Mouse (Mus musculus) CH12.LX (cell line): ENCODE measurements around the gene Tank. TPM values are rescaled to one million over a fixed set of nuclear protein-coding genes. Genes with fewer than 3 reads are reported as not detected.

ENCODE experiments used
- DNase-seq: peaks from one replicate; pipeline ENCODE4 v3.0.0-alpha.2; 2013; ENCODE audit errors: extremely low read depth
- H3K27ac ChIP-seq: 2 replicates; pipeline ENCODE4 v1.5.1; 2012; ENCODE audit warnings: low read depth, mild to moderate bottlenecking, control low read depth, moderate library complexity; ENCODE audit not compliant: insufficient read depth
- H3K27me3 ChIP-seq: replicated peaks from 2 replicates; pipeline ENCODE3; 2012; ENCODE audit warnings: inconsistent platforms
- H3K36me3 ChIP-seq, 2 experiments: replicated peaks in 1 of 2; 2 replicates each; pipeline versions ENCODE3 to v1.6.1; 2012; ENCODE audit warnings: inconsistent platforms in 1 of 2, low read length in 1 of 2, mild to moderate bottlenecking in 1 of 2, mixed read lengths in 1 of 2, moderate library complexity in 1 of 2; ENCODE audit not compliant: control insufficient read depth in 1 of 2, insufficient read depth in 1 of 2
- H3K4me1 ChIP-seq, 2 experiments: 2 replicates each; pipeline ENCODE4 v1.6.1; 2012; ENCODE audit warnings: inconsistent platforms in 1 of 2, moderate library complexity in 1 of 2; ENCODE audit not compliant: insufficient read depth in 2 of 2, control insufficient read depth in 1 of 2
- H3K4me2 ChIP-seq: 2 replicates; pipeline ENCODE4 v1.6.1; 2012; ENCODE audit warnings: low read depth, mild to moderate bottlenecking, control low read depth; ENCODE audit not compliant: poor library complexity, insufficient read depth, severe bottlenecking
- H3K4me3 ChIP-seq, 3 experiments: fragments of 150-350 bp in 1 of 3; sonication (generic) in 1 of 3; replicated peaks in 1 of 3; 2 replicates each; pipeline versions ENCODE3 to v1.5.1; 2011 to 2012; ENCODE audit warnings: low read depth in 2 of 3, low read length in 2 of 3, mild to moderate bottlenecking in 2 of 3, moderate library complexity in 2 of 3, control low read depth in 1 of 3, improper control_type of control experiment in 1 of 3, inconsistent platforms in 1 of 3, mixed read lengths in 1 of 3; ENCODE audit not compliant: poor library complexity in 1 of 3
- H3K79me2 ChIP-seq: replicated peaks from 2 replicates; pipeline ENCODE4 v1.6.1; 2012; ENCODE audit warnings: mild to moderate bottlenecking, moderate library complexity; ENCODE audit not compliant: control insufficient read depth, poor library complexity, insufficient read depth, severe bottlenecking; ENCODE audit errors: extremely low read depth
- H3K9ac ChIP-seq: 2 replicates; pipeline ENCODE4 v1.6.1; 2012; ENCODE audit warnings: low read depth, mild to moderate bottlenecking, control low read depth, moderate library complexity; ENCODE audit not compliant: insufficient read depth
- H3K9me3 ChIP-seq: replicated peaks from 2 replicates; pipeline ENCODE3; 2012; ENCODE audit warnings: low read length, inconsistent platforms, mixed read lengths
- BHLHE40 ChIP-seq: IDR thresholded peaks from 2 replicates; pipeline ENCODE4 v1.6.1; 2011; ENCODE audit warnings: mild to moderate bottlenecking, low read depth, low read length, improper control_type of control experiment
- CHD1 ChIP-seq: IDR thresholded peaks from 2 replicates; pipeline ENCODE4 v1.6.1; 2012; ENCODE audit warnings: low read depth, low read length, improper control_type of control experiment, inconsistent platforms
- CTCF ChIP-seq, 2 experiments: IDR thresholded peaks in 1 of 2; conservative IDR thresholded peaks in 1 of 2; 2 replicates each; pipeline ENCODE4 v1.5.1; 2011 to 2012; ENCODE audit warnings: low read depth in 2 of 2, low read length in 2 of 2, improper control_type of control experiment in 1 of 2, inconsistent platforms in 1 of 2, mild to moderate bottlenecking in 1 of 2, moderate library complexity in 1 of 2
- E2F4 ChIP-seq: IDR thresholded peaks from 2 replicates; pipeline ENCODE4 v1.6.1; 2011; ENCODE audit warnings: low read depth, low read length, improper control_type of control experiment; ENCODE audit not compliant: insufficient replicate concordance
- ELF1 ChIP-seq: IDR thresholded peaks from 2 replicates; pipeline ENCODE4 v1.6.1; 2014; ENCODE audit warnings: low read depth, mild to moderate bottlenecking, inconsistent platforms, low read length, improper control_type of control experiment
- ETS1 ChIP-seq: conservative IDR thresholded peaks from 2 replicates; pipeline ENCODE4 v1.6.1; 2012; ENCODE audit warnings: low read depth, mild to moderate bottlenecking, inconsistent platforms, low read length, improper control_type of control experiment, moderate library complexity
- GABPA ChIP-seq: IDR thresholded peaks from 2 replicates; pipeline ENCODE4 v1.6.1; 2012; ENCODE audit warnings: low read depth, low read length, improper control_type of control experiment, inconsistent platforms; ENCODE audit not compliant: insufficient replicate concordance
- IRF4 ChIP-seq: IDR thresholded peaks from 2 replicates; pipeline ENCODE4 v1.6.1; 2014; ENCODE audit warnings: low read depth, mild to moderate bottlenecking, inconsistent platforms, low read length, improper control_type of control experiment
- JUN ChIP-seq: IDR thresholded peaks from 2 replicates; pipeline ENCODE4 v1.6.1; 2011; ENCODE audit warnings: low read depth, mild to moderate bottlenecking, low read length, improper control_type of control experiment, moderate library complexity; ENCODE audit not compliant: insufficient read depth
- KAT2A ChIP-seq: IDR thresholded peaks from 2 replicates; pipeline ENCODE4 v1.6.1; 2012; ENCODE audit warnings: low read length, improper control_type of control experiment, inconsistent platforms; ENCODE audit not compliant: insufficient replicate concordance
- MAFK ChIP-seq: IDR thresholded peaks from 2 replicates; pipeline ENCODE4 v1.6.1; 2011; ENCODE audit warnings: low read length, improper control_type of control experiment; ENCODE audit not compliant: insufficient replicate concordance
- MAZ ChIP-seq: IDR thresholded peaks from 2 replicates; pipeline ENCODE4 v1.6.1; 2012; ENCODE audit warnings: low read depth, mild to moderate bottlenecking, inconsistent platforms, low read length, improper control_type of control experiment, moderate library complexity
- MYC ChIP-seq: IDR thresholded peaks from 2 replicates; pipeline ENCODE4 v1.6.1; 2011; ENCODE audit warnings: low read depth, mild to moderate bottlenecking, improper control_type of control experiment, low read length
- PAX5 ChIP-seq: IDR thresholded peaks from 2 replicates; pipeline ENCODE4 v1.6.1; 2012; ENCODE audit warnings: low read length, inconsistent platforms, mixed read lengths
- RAD21 ChIP-seq: IDR thresholded peaks from 2 replicates; pipeline ENCODE4 v1.6.1; 2011; ENCODE audit warnings: low read depth, mild to moderate bottlenecking, low read length, improper control_type of control experiment, moderate library complexity
- RCOR1 ChIP-seq: conservative IDR thresholded peaks from 2 replicates; pipeline ENCODE4 v1.6.1; 2012; ENCODE audit warnings: low read depth, mild to moderate bottlenecking, inconsistent platforms, low read length, improper control_type of control experiment
- UBTF ChIP-seq: IDR thresholded peaks from 2 replicates; pipeline ENCODE4 v1.6.1; 2012; ENCODE audit warnings: low read depth, mild to moderate bottlenecking, inconsistent platforms, low read length, improper control_type of control experiment, moderate library complexity
- USF1 ChIP-seq: IDR thresholded peaks from 2 replicates; pipeline ENCODE4 v1.6.1; 2014; ENCODE audit warnings: low read depth, mild to moderate bottlenecking, inconsistent platforms, low read length, improper control_type of control experiment
- ZC3H11A ChIP-seq: IDR thresholded peaks from 2 replicates; pipeline ENCODE4 v1.6.1; 2012; ENCODE audit warnings: low read depth, mild to moderate bottlenecking, inconsistent platforms, low read length, improper control_type of control experiment
- ZNF384 ChIP-seq: IDR thresholded peaks from 2 replicates; pipeline ENCODE4 v1.6.1; 2012; ENCODE audit warnings: low read depth, low read length, improper control_type of control experiment, inconsistent platforms
- dilution Hi-C: fragments of 300-500 bp; cut with MboI; formaldehyde crosslinking; loops from 2 replicates; pipeline ENCODE4 v1.14.3; 2020; ENCODE audit warnings: low sequenced_read_pairs; ENCODE audit not compliant: extremely low pct_unique_long_range_greater_than_20kb, extremely low pct_ligation_motif_present
- in situ Hi-C: fragments of 300-500 bp; cut with MboI; formaldehyde crosslinking; loops from 3 replicates; pipeline ENCODE4 v1.14.3; 2019; ENCODE audit warnings: low sequenced_read_pairs, low pct_ligation_motif_present, low pct_unique_long_range_greater_than_20kb, mixed read lengths
- polyA plus RNA-seq: library from polyadenylated mRNA; unstranded; fragments of >175 nt; gene quantifications from 2 replicates; pipeline ENCODE4 v1.2.1, GENCODE M21; 2012; ENCODE audit warnings: low read depth; ENCODE audit not compliant: insufficient read length
- total RNA-seq, 2 experiments: library from RNA; depleted of rRNA; stranded (reverse); fragments of 300-350 nt in 1 of 2; fragments of >200 nt in 1 of 2; gene quantifications; 2 replicates each; pipeline ENCODE4 v1.2.3; 2012 to 2014

Tank gene
- total and polyA plus RNA-seq, 3 experiments: 45.7 to 152 (median 68.7) TPM

DNA sequence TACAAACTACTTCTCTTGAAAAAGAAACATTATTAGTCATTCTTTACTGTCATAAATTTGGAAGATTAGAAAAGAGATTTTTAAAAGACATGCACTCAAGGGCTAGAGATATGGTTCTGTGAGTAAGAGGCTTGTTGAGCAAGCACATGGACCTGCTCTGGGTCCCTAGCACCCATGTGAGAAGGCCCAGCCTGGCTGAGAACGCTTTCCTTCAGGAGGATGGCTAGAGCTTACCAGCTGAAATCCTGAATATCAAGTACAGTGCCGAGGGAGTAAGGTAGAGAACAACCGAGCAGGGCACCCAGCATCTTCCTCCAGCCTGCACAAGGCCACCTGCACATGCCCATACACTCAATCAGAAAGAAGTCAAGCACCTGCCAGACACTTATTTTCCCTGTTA is 25.1 kb downstream of the Tank start:
- Histone ChIP-seq H3K36me3 (peaks cover 6 to 48% of the 10 kb centered on the region in 2 experiments), H3K9ac (no peak overlapping the region), H3K27ac (no peak overlapping the region), H3K4me1 (peaks cover 2 to 78% of the 10 kb centered on the region in 2 experiments), H3K9me3 (no peaks in the 10 kb centered on the region), H3K79me2 (peaks cover 60% of the 10 kb centered on the region), H3K27me3 (no peaks in the 10 kb centered on the region), H3K4me3 (no peak overlapping the region), H3K4me2 (no peak overlapping the region)
- no peak for DNase-seq
- TF ChIP-seq BHLHE40: 0 out of 2 replicates have a peak, but pooled peaks have one; percentile 12
- no peak for TF ChIP-seq CHD1
- in situ Hi-C loops (no loop called here), dilution Hi-C loops (no loop called here)

DNA sequence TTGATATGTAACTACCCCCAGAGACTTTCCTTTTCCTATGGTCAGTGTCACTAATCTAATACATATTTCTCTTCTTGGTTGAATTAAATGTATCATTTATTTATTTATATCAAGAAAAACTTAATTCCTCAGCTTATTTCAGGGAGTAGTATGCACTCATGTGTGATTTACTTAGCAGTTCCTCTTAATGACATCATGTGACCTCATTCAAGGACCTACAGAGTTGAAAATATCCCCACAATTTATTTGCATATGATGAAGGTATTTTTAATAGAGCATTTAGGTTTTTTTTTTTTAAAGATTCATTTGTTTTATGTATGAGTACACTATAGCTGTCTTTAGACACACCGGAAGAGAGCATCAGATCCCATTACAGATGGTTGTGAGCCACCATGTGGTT is 28.6 kb downstream of the Tank start:
- in situ Hi-C loops (no loop called here), dilution Hi-C loops (no loop called here)
- no peak for DNase-seq
- Histone ChIP-seq H3K4me1 (peaks cover 2 to 51% of the 10 kb centered on the region in 2 experiments), H3K9me3 (no peaks in the 10 kb centered on the region), H3K27ac (no peak overlapping the region), H3K27me3 (no peaks in the 10 kb centered on the region), H3K4me3 (no peak overlapping the region), H3K9ac (no peak overlapping the region), H3K36me3 (peaks cover 14 to 51% of the 10 kb centered on the region in 2 experiments), H3K4me2 (no peak overlapping the region), H3K79me2 (peaks cover 62% of the 10 kb centered on the region)
- TF ChIP-seq RCOR1: no peak
- no peak for TF ChIP-seq UBTF
- no peak for TF ChIP-seq KAT2A
- no peak for TF ChIP-seq GABPA
- TF ChIP-seq MAFK: no peak
- no peak for TF ChIP-seq ELF1
- TF ChIP-seq PAX5: no peak
- no peak for TF ChIP-seq ZNF384
- no peak for TF ChIP-seq USF1
- TF ChIP-seq RAD21: no peak
- no peak for TF ChIP-seq CHD1
- TF ChIP-seq ETS1: no peak
- no peak for TF ChIP-seq MYC
- TF ChIP-seq CTCF (conservative IDR thresholded peaks at IDR 0.05 in 1 of 2, IDR thresholded peaks at IDR 0.05 in 1 of 2; ENCODE audit: low read depth in 2 of 2, low read length in 2 of 2): no peak

DNA sequence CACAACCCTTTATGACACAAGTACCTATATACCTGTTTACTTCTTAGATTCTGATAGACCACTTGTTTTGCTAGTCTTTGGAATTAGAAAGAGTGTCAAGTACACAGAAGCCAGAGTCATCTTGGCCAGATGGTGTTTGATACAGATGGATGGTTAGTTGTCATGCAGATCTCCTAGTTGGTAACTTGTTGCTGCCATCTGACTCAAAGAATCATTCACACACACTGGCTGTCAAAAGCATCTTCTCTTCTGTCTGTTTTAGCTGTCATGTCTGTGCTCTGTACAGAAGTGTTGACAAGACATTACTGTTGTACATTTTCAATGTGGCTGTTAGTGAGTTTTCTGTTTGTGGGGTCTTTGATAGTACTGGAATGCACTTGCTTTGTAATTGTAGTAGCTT is 45.6 kb downstream of the Tank start:
- dilution Hi-C loops (no loop called here), in situ Hi-C loops (no loop called here)
- Histone ChIP-seq H3K4me1 (no peaks in the 10 kb centered on the region), H3K27me3 (no peaks in the 10 kb centered on the region), H3K4me2 (no peak overlapping the region), H3K79me2 (peaks cover 15% of the 10 kb centered on the region), H3K27ac (no peak overlapping the region), H3K9ac (no peak overlapping the region), H3K4me3 (no peak overlapping the region), H3K36me3 (peaks cover 46 to 79% of the 10 kb centered on the region in 2 experiments), H3K9me3 (peaks cover 19% of the 10 kb centered on the region)
- no peak for DNase-seq
- no peak for TF ChIP-seq RCOR1
- no peak for TF ChIP-seq IRF4
- no peak for TF ChIP-seq JUN
- no peak for TF ChIP-seq MAZ
- TF ChIP-seq ZC3H11A: no peak
- TF ChIP-seq E2F4: no peak
- no peak for TF ChIP-seq ELF1
